Mouse (Mus musculus): ENCODE measurements around the gene Ugt1a9.

Gene Ugt1a9

DNA sequence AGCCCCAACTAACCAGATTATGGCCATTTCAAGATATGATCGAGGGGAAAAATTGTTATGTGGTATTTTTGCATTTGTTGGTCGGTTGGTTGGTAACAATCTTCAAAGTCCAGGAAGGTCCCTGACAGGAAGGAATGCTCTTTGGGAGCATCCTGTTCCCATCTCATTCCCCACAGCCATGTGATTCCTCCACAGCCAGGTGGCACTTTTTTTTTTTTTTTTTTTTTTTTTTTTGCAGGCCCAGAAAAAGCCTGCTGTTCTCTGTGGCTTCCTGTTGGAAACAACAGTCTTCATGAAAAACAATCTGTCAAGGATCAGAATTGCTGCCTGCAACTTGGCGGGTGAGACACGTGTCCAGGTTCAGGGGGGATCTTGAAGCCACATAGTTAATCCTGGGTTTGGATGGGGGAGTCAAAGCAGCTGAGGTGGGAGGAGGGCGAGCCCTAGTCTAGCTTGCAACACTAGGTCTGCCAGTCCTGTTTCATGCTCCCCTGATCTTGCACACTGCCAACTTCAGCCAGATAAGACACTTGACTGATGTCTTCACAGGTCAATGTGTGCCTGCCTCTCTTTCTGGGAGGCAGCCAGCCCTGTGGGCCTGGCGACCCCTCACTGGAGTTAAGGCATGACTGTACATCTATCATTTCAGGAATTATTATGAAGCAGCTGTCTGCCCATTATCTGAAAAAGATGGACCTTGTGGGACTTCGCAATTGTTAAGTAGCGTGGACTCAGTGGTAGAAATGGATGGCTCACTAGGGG, 188.5 kb downstream of the Ugt1a9 start:
- no peak for DNase-seq (ENCODE audit: low spot score in 2 of 2)

- DNase-seq (ENCODE audit: low spot score in 2 of 2): no peak
These were observed 189.0 kb downstream of the Ugt1a9 start for GRCm38 (mm10) chr1:88259643-88260024.

GRCm38 (mm10) chr1:88260114-88260513, 189.5 kb downstream of the Ugt1a9 start:
- DNase-seq (ENCODE audit: low spot score in 2 of 2): no peak

DNA sequence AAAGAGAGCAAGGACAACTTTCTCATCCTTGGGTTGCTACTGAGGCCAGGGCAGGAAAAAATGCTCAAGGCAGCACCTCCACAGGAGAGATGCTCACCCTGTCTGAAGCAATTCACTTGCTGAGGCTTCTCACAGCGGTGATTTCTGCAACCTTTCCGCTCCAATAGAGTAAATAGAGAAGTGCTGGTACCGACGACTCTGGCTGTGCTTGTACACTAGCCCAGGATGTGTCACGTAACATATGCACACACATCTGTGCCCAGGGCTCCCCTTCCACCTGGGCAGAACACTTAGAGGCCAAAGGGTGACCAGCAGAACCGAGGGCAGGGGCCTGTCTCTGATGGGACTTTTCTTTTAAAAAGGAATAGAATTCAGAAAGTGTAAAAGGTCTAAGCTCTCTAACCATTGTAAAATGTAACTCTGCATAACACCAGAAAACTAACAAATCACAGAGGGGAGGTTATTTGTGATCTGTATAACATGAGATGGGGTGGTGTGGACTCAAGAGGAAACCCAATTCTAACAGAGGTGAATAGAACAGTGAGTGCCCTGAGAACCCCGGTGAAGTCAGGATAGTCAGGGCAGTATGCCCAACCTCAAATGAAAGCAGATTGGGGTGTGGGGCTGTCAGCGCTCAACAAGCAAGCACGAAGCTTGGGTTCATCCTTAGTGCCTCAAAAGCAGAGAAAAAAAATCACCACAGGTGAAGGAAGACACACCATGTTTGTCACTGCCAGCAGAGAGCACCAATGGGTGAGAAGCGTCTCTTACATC, 190.2 kb downstream of the Ugt1a9 start:
- DNase-seq (ENCODE audit: low spot score in 2 of 2): no peak

DNA sequence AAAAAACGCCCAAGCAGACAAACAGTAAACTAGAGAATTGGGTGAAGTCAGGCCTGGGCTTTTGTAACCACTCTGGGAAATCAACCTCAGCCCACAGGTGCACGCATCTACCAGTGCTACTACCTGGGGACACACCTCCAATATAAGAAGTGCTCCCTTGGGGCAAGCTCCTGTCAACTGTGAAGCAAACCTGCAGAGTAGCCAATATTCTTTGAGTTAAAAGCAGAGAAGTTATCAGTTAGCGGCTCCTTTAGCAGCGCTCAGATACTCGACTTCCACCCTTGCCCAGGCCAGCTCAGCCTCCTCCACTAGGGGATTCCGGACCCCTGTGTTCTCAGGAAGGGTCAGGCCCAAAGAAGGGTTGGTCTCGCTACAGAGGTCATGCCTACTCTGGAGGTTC, 191.1 kb downstream of the Ugt1a9 start:
- no peak for DNase-seq (ENCODE audit: low spot score in 2 of 2)

DNA sequence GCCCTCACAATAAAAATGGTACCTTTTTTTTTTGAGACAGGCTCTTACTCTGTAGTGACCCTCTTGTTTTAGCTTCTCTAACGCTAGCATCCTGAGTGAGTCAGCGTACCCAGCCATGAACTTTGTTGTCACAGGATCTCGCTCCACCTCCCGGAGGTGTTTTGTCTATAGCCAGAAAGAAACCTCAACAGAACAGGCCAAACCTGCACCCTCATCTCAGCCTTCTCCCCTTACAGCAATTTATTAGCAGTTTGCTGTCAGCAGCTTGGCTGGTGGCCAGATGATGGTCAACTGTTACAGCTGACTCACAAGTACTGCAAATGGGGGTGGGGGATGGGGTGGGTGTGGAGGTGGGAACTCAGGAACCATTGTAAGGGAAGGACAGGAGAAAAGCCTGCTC, 191.7 kb downstream of the Ugt1a9 start:
- no peak for DNase-seq (ENCODE audit: low spot score in 2 of 2)

DNA sequence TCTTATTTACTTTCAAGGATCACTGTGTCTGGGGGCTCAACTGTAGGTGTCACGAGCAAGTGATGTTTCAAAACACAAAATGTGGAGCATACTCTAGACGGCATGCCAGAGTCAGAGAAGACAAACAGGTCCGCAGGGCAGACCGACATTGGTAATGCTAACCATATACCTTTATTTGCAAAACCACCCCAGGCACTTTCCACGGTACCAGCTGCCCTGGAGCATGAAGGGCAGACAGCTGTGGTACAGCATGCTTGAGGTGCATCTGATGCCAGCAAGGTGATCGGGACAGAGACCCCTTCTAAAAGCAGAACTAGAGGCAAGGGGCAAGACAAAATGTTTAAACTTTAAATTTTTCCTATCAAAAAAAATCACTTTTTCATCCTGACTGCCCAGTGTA, 192.4 kb downstream of the Ugt1a9 start:
- no peak for DNase-seq (ENCODE audit: low spot score in 2 of 2)

GRCm38 (mm10) chr1:88263778-88264177, 193.2 kb downstream of the Ugt1a9 start:
- no peak for DNase-seq (ENCODE audit: low spot score in 2 of 2)

- no peak for DNase-seq (ENCODE audit: low spot score in 2 of 2)
These were observed 193.8 kb downstream of the Ugt1a9 start for GRCm38 (mm10) chr1:88264237-88264868.

DNA sequence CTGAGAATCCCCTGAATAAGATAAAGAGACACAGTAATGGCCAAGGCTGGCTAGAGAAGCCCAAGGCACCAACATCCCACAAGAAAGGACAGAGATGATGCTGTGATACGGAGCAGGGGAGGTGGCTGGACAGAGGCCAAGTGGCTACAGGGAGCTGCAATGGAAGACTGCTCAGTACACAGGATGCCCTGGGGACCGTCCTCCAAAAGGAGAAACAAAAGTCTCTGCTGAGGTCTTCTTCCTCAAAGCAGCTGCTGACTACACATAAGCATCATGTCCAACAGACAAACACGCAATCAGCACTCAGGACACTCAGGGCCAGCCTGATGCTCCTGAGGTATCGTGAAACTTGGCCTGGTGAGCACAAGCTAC, 194.3 kb downstream of the Ugt1a9 start:
- DNase-seq (ENCODE audit: low spot score in 2 of 2): no peak

GRCm38 (mm10) chr1:88266123-88266522, 195.5 kb downstream of the Ugt1a9 start:
- no peak for DNase-seq (ENCODE audit: low spot score in 2 of 2)

GRCm38 (mm10) chr1:88267489-88267888, 196.9 kb downstream of the Ugt1a9 start:
- no peak for DNase-seq (ENCODE audit: low spot score in 2 of 2)

GRCm38 (mm10) chr1:88268070-88268469, 197.5 kb downstream of the Ugt1a9 start:
- no peak for DNase-seq (ENCODE audit: low spot score in 2 of 2)

Measured in frontal cortex, postnatal 10 days (tissue).